In the genomic region with DNA sequence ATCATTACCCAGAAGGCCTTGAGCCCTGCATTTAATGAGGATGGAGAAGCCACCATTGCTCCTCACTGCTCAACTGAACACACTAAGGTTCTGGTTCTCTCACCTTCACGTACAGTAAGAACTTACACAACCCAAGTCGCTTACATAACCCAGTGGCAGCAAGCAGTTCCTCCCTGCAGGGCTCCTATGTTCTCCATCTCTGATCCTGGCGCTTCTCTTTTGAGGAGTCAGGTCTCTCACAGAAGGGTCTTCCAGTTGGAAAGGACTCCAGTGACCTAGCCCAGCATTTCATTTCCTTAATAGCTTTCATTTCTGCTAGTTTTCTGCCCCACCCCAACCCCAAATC, we compare ENCODE assay signal across 14 mouse cellular contexts. TPM values are rescaled to one million over a fixed set of nuclear protein-coding genes. Genes with fewer than 3 reads are reported as not detected.
DNase-seq lines count a peak whose midpoint lies in the region; ATAC-seq and TF ChIP-seq lines count a peak whose summit lies in the region.
"Had no signal": no experiment of that assay in that cellular context is flagged by ENCODE, and none has a peak within 500 bp of the region (broad histone marks: within the 10 kb centered on the region; RNA-seq: fewer than 3 reads in every experiment).

No protein-coding gene starts in this region.

- no peak overlapping the region for H3K9ac ChIP-seq in heart, postnatal 0 days (replicated peaks; ENCODE audit: low read depth, low read length)
- peak overlapping the region; percentile 37; the same call in 1 of the 2 replicates for H3K9ac ChIP-seq in liver, embryonic 15.5 days
- H3K9ac ChIP-seq: forebrain, postnatal 0 days; hindbrain, embryonic 12.5 days had no signal

- intact Hi-C loops in left cerebral cortex, postnatal 25 days (cut with DNase I): no loop called here

- peak; percentile 59 for DNase-seq in cerebellum, adult 9-11 months
- DNase-seq in cerebellum, postnatal 10 days: no peak
- no peak for DNase-seq in heart, postnatal 0 days (ENCODE audit: low spot score)
- DNase-seq in heart, adult 8-10 months (ENCODE audit: low spot score): no peak
- no peak for DNase-seq in midbrain, embryonic 10.5 days (ENCODE audit: low spot score)
- DNase-seq in left cerebral cortex, postnatal 25 days (ENCODE audit: low spot score in 2 of 2): no peak
- DNase-seq: forebrain, postnatal 0 days; gastrocnemius, postnatal 25 days; left cerebral cortex, postnatal 4 days; thymus, adult 2 months had no signal

- TF ChIP-seq EP300 in heart, postnatal 0 days (IDR thresholded peaks at IDR 0.05; ENCODE audit: low read depth): no peak

- no peak overlapping the region for H3K4me3 ChIP-seq in heart, postnatal 0 days (ENCODE audit: low read depth, low read length)
- H3K4me3 ChIP-seq in bone marrow macrophage, adult 2 months (ENCODE audit: insufficient read depth, low read length): no peak overlapping the region
- 0 out of 2 replicates have a peak overlapping the region, but pooled peaks have one; percentile 3 for H3K4me3 ChIP-seq in liver, embryonic 15.5 days (replicated peaks)
- no peak overlapping the region for H3K4me3 ChIP-seq in midbrain, embryonic 10.5 days
- H3K4me3 ChIP-seq: hindbrain, embryonic 12.5 days had no signal

- no peaks in the 10 kb centered on the region for H3K27me3 ChIP-seq in heart, postnatal 0 days (ENCODE audit: control insufficient read depth, insufficient read depth, low read length)
- H3K27me3 ChIP-seq in liver, embryonic 15.5 days: no peaks in the 10 kb centered on the region
- H3K27me3 ChIP-seq in midbrain, embryonic 10.5 days (ENCODE audit: low read depth, poor library complexity, severe bottlenecking): peaks cover 7% of the 10 kb centered on the region; the same call in 1 of the 2 replicates
- H3K27me3 ChIP-seq: hindbrain, embryonic 12.5 days had no signal

- ATAC-seq in heart, postnatal 0 days (ENCODE audit: insufficient read depth, low read depth): no peak
- no peak for ATAC-seq in liver, embryonic 15.5 days (ENCODE audit: insufficient read depth)
- ATAC-seq: forebrain, postnatal 0 days had no signal

- no peak for TF ChIP-seq POLR2A in bone marrow macrophage, adult 2 months (IDR thresholded peaks at IDR 0.05; ENCODE audit: borderline replicate concordance, low read depth, low read length)

- 85% methylated on average over 3 of the region's 3 CpGs for WGBS in heart, postnatal 0 days
- WGBS in liver, embryonic 15.5 days (ENCODE audit: insufficient replicate concordance): 67% methylated on average over 3 of the region's 3 CpGs
- WGBS in midbrain, embryonic 10.5 days: 88% methylated on average over 3 of the region's 3 CpGs

- no peak overlapping the region for H3K4me2 ChIP-seq in heart, postnatal 0 days (ENCODE audit: low read depth, low read length)
- peak overlapping the region; percentile 51 for H3K4me2 ChIP-seq in liver, embryonic 15.5 days
- H3K4me2 ChIP-seq: hindbrain, embryonic 12.5 days; midbrain, embryonic 11.5 days had no signal

- no peaks in the 10 kb centered on the region for H3K36me3 ChIP-seq in heart, postnatal 0 days (replicated peaks; ENCODE audit: control insufficient read depth, insufficient read depth, low read length)
- peaks cover 56% of the 10 kb centered on the region for H3K36me3 ChIP-seq in liver, embryonic 15.5 days (replicated peaks)
- no peaks in the 10 kb centered on the region for H3K36me3 ChIP-seq in midbrain, embryonic 10.5 days
- H3K36me3 ChIP-seq: hindbrain, embryonic 12.5 days had no signal

- no peak for TF ChIP-seq CTCF in heart, postnatal 0 days (IDR thresholded peaks at IDR 0.05; ENCODE audit: low read depth)
- no peak for TF ChIP-seq CTCF in bone marrow macrophage, adult 2 months (IDR thresholded peaks at IDR 0.05; ENCODE audit: low read depth, low read length)

- no peaks in the 10 kb centered on the region for H3K9me3 ChIP-seq in heart, postnatal 0 days (replicated peaks; ENCODE audit: control insufficient read depth, low read length)
- H3K9me3 ChIP-seq in liver, embryonic 15.5 days (replicated peaks): no peaks in the 10 kb centered on the region
- H3K9me3 ChIP-seq in midbrain, embryonic 10.5 days (replicated peaks): no peaks in the 10 kb centered on the region
- H3K9me3 ChIP-seq: hindbrain, embryonic 12.5 days had no signal

- peaks cover 70% of the 10 kb centered on the region for H3K4me1 ChIP-seq in heart, postnatal 0 days (ENCODE audit: control insufficient read depth, insufficient read depth)
- H3K4me1 ChIP-seq in bone marrow macrophage, adult 2 months (ENCODE audit: control insufficient read depth, insufficient read depth, low read length): peaks cover 59% of the 10 kb centered on the region
- peaks cover 99% of the 10 kb centered on the region for H3K4me1 ChIP-seq in liver, embryonic 15.5 days (replicated peaks)
- peaks cover 29% of the 10 kb centered on the region for H3K4me1 ChIP-seq in midbrain, embryonic 10.5 days

- H3K27ac ChIP-seq in heart, postnatal 0 days (ENCODE audit: low read depth): 0 out of 2 replicates have a peak overlapping the region, but pooled peaks have one; percentile 9
- H3K27ac ChIP-seq in bone marrow macrophage, adult 2 months (ENCODE audit: insufficient read depth, low read depth, low read length): peak overlapping the region; percentile 51
- H3K27ac ChIP-seq in liver, embryonic 15.5 days (replicated peaks): peak overlapping the region; percentile 95
- no peak overlapping the region for H3K27ac ChIP-seq in midbrain, embryonic 10.5 days (replicated peaks)
- H3K27ac ChIP-seq: hindbrain, embryonic 12.5 days had no signal

RNA-seq across cellular contexts. Expression of a gene that starts 31.3 kb away (rescaled TPM):
- 51.9 and 70.8 TPM in 2 replicates for total RNA-seq in heart, postnatal 0 days (2014; rRNA removed; ENCODE audit: low replicate concordance)
- polyA plus RNA-seq in heart, postnatal 0 days (2015; fragmentation: Nextera tagmentation; extraction: Ambion mirVana): 5.4 and 6.5 TPM in 2 replicates
- total RNA-seq in heart, adult 8-10 months (2022): 10 to 100 TPM; 67.9 to 93.5 (median 80.4) TPM
- polyA plus RNA-seq in bone marrow macrophage, adult 2 months (2012; ENCODE audit: insufficient read depth, insufficient read length, missing spikeins): 34.6 and 39.7 TPM in 2 replicates
- polyA plus RNA-seq in liver, embryonic 15.5 days (2015; fragmentation: Nextera tagmentation; extraction: Ambion mirVana): 15.1 and 15.9 TPM in 2 replicates
- polyA plus RNA-seq in midbrain, embryonic 10.5 days (2016; fragmentation: Nextera tagmentation; extraction: Ambion mirVana): 2.4 TPM in 2 replicates
- 10 to 100 TPM; 65.4 to 73.7 TPM for total RNA-seq in left cerebral cortex, postnatal 25 days (2021)
